Mouse (Mus musculus): Measurements from ENCODE around the gene Bbox1. TPM values are rescaled to one million over a fixed set of nuclear protein-coding genes. Genes with fewer than 3 reads are reported as not detected.
A peak's percentile ranks its signal among the peaks of the same experiment; 100 is the strongest.

Gene Bbox1
- total RNA-seq, 2 experiments from 2014 or later, result 0.14 to 0.25 TPM

DNA sequence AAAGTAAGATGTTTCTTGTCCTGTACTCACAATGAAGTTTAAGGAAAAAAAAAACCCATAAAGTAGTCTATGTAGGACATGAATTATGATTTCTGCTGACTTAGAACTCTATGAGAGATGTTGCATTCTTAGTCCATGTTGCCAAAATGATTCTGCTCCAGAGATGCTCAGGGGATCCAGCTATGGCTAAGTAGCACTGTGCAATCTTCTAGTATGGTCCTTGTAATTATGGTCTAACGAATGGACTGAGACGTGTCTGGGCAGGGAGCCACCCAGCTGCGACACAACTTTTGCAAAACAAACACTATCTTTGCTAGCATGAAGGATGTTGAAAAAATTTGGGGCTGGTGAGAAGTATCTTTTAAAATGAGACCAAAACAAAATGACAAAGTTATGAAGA lies 45.1 kb downstream of the Bbox1 start:
- peak; percentile 47 for DNase-seq

DNA sequence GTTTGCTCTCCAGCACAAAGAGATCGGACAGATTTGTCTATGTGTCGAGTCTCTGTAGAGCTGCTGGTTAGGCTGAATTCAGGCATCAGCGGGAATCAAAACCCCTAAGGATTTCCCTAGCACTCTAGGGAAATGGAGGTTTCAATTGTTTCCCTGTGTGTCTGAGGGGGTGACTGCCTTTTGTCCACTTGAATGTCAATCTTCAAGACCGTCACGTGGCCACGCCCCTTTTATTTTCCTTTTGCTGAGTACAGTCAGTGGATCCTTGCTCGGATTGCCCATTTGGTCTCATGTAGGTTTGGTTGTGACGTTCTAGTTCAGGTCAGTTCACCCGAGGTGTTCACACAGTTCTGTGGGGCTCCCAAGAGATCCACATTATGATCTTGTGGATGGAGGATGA lies 82.1 kb downstream of the Bbox1 start:
- no peak for DNase-seq

DNA sequence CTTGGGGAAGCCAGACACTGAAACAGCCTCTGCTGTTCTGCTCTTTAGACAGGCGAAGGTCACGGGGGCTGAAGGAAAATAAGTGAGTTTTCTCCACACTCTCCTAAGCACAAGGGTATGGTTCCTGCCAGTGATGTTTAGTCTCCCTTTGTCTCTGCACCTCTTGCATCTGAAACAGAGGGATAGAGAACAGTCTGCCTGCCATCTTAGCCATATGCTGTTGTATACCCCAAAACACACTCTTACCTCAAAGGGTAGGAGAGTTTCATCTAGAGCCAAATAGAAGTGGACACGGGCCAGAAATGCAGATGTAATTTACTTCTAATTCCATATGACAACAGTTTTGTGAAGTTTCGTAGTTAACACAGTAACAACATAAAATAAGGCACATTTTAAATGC lies 83.6 kb downstream of the Bbox1 start:
- no peak for DNase-seq

DNA sequence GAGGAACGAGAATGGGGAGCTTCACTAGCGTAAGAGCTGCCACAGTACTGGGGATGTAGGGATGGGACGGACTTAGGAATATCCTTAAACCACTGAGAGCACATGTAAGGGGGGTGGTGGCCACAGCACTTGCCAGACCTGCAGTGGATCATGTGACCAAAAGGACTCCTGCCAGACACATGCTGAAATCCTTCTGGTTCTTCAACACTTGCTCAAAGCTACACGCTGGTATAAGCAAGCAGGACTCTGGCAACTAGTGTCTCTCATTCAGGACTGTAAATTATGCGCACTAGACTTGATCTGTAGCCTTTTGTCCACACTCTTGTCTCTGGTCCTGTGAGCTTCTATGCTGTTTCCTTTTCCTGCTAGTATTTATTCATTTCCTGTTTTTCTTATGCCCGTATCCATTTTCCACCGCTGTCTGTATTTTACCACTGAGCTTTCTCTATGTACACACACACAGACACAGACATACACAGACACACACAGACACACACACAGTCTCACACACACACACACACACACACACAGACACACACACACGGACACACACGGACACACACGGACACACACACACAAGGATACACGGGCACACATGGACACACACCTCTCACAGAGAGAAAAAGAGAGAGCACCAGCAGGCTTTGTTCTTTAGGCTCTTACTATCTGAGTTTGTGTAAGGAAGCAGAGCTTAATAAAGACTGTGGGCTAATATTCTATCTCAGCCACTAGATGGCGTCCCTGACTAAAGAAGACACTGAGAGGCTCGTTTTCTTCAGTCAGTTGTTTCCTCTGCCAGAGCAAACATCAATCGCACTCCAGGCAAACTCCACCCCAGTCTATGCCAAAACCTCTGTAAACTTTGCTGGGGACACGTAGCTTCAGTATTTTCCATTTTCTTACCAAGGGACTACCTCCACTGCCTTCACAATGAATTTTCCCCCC lies 84.9 kb downstream of the Bbox1 start:
- DNase-seq, result peak; percentile 69

DNA sequence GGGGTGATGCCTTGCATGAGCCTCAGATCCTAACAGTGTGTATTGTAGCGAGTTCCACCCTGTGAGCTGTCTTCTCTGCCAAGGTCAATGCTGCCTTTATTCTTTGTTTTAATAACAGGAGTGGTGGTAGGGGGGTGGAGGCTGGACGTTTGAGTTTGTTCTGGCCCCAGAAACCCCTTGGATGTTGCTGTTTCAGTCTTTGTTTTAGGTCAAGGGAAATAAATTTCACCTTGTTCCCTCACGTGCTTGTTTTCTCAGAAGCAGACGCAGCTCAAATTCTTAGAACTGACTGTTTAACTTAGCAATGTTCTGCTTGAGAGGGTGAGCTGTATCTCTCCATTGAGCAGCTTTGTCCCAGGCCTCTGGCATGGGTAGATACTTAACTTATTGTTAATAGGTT lies 87.9 kb downstream of the Bbox1 start:
- DNase-seq, result no peak

DNA sequence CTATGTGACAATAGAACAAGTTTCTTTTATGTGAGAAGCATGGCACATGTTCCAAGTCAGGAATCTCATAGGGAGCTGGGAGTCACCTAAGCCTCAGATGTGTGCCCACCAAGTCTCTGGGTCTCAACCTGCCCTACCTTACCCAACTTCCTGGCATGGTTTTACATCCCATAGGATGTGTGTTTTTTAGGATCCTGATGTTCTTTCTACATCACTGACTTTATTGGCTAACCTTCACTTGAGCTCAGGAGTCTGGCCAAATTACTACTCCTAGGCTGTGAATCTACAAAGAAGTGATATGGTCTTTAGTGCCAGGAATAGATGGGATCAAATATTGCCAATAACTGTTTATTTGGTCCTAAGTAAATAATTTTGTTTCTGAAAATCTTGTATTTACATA lies 88.4 kb downstream of the Bbox1 start:
- no peak for DNase-seq

DNA sequence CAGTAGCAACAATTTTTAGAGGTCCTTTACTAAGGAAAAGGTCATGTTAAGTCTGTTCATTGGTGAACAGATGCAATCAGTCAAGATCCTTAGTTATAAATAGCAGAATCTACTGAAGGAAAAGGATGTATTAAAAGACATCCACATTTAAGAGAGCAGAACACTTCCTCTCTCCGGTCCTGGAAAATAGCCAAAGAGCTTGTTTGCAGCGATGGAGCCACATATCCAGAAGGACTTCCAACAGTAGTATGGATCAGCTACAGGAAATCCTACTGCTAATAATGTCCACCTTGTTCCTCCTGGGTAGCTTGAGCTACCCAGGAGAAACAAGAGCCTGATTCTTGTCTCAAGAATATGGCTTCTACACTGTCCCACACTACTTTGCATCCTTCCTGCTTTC lies 91.6 kb downstream of the Bbox1 start:
- DNase-seq, result no peak

DNA sequence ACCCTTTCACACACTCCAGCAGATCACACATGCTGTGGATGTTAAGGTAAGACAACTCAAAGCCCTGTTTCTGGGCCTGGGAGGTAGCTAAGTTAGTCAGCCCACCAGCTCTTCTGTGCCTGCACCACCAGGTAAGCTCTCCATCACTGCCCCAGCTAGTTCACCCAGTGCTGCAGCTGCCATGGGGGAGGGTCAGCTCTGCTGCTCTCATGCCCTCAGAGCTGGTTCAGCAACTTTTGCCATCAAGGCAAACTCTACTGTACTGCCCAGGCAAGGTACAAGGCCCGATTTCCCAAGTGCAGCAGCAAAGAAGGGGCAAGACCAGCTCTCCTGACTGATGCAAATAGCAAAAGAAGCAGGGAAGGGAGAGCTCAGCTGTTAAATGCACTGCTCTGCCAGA lies 93.9 kb downstream of the Bbox1 start:
- no peak for DNase-seq

DNA sequence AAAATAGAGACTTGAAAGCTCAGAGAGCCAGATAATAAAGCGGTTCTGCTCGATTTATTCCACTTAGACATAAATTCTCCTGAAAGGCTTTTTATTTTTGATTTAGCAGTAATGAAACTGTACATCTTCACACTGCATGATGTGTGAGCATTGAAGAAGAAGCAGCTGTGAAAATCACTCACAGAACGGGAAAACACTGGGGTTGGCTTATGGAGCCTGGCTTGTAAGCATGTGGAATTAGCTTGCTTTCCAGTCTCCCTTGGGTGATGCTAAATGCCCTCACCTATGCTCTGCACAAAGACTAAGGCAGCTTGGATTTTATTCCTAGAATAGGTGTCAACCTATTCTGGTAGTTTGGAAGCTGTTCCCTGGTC lies 98.7 kb downstream of the Bbox1 start:
- DNase-seq, result no peak

GRCm38 (mm10) chr2:110214991-110215684 lies 99.2 kb downstream of the Bbox1 start:
- DNase-seq, result no peak

- DNase-seq, result no peak
Observed at GRCm38 (mm10) chr2:110214278-110214677, 100.1 kb downstream of the Bbox1 start.

Other genes with a start within 250 kb of the Bbox1 start
- 10 to 100 TPM in 1 of 2 experiments, 1 to 10 TPM in 1; 9.9 to 10.6 TPM for gene Fibin, start 48.6 kb upstream of the Bbox1 start, total RNA-seq (2021)

Data from heart, postnatal 4 days (tissue).